Mouse (Mus musculus) ovary, postnatal 10 days (tissue): ENCODE results near the gene Sry.

Experiments used
- DNase-seq: peaks from one replicate; pipeline ENCODE4 v3.0.0; 2022; ENCODE audit warnings: low spot score

Sry gene

DNA sequence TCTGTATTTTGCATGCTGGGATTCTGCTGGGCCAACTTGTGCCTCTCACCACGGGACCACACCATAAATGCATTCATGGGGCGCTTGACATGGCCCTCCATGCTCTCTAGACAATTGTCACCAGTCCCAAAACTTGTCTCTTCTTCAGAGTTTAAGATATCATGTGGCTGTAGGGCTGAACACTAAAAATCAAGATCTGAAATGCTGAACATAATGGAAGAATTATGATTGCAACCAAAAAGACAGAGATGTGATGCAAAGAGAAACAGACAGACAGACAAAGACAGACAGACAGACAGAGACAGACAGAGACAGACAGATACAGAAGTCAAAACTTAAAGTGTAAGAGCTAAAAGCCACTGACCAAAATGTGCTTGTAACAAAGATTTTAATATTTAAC, at the start of gene Sry:
Gene Sry, minus strand, starts transcription at position 101 of the 400 bp plus-strand sequence.
- DNase-seq, result no peak
